Mouse (Mus musculus) forebrain, embryonic 10.5 days (tissue): Measurements from ENCODE around the gene Obscn. TPM values are rescaled to one million over a fixed set of nuclear protein-coding genes. Genes with fewer than 3 reads are reported as not detected.
A peak's percentile ranks its signal among the peaks of the same experiment; 100 is the strongest.

ENCODE experiments used
- DNase-seq: peaks from one replicate; pipeline ENCODE4 v3.0.0-alpha.2; 2017; ENCODE audit warnings: low spot score; ENCODE audit errors: extremely low spot score
- H3K27ac ChIP-seq: fragments of 300-500 bp; sonication (generic); 2 replicates; pipeline ENCODE4 v1.5.1; 2016; ENCODE audit warnings: mild to moderate bottlenecking
- H3K27me3 ChIP-seq: fragments of 300-500 bp; sonication (generic); 2 replicates; pipeline ENCODE4 v1.6.1; 2016; ENCODE audit warnings: mild to moderate bottlenecking; ENCODE audit not compliant: poor library complexity, severe bottlenecking
- H3K36me3 ChIP-seq: fragments of 300-500 bp; sonication (generic); replicated peaks from 2 replicates; pipeline ENCODE4 v1.6.1; 2016; ENCODE audit warnings: mild to moderate bottlenecking, moderate library complexity
- H3K4me1 ChIP-seq: fragments of 300-500 bp; sonication (generic); 2 replicates; pipeline ENCODE4 v1.6.1; 2016
- H3K4me3 ChIP-seq: fragments of 300-500 bp; sonication (generic); 2 replicates; pipeline ENCODE4 v1.5.1; 2016; ENCODE audit warnings: mild to moderate bottlenecking, moderate library complexity
- H3K9me3 ChIP-seq: fragments of 300-500 bp; sonication (generic); 2 replicates; pipeline ENCODE4 v1.6.1; 2016; ENCODE audit warnings: mild to moderate bottlenecking, moderate library complexity
- WGBS: fragments of 180-500 bp; shearing (Covaris S2); methylation state at CpG from one replicate; pipeline ENCODE4 v1.1.7; 2016; 5-methylcytosine and 5-hydroxymethylcytosine counted together
- polyA plus RNA-seq: library from polyadenylated mRNA; unstranded; fragments of >200 nt; fragmentation: Nextera tagmentation; extraction: Ambion mirVana; gene quantifications from 2 replicates; pipeline ENCODE4 v1.2.1, GENCODE M21; 2016

Obscn gene
- polyA plus RNA-seq, 1 experiment from 2014 or later: 0.01 TPM

DNA sequence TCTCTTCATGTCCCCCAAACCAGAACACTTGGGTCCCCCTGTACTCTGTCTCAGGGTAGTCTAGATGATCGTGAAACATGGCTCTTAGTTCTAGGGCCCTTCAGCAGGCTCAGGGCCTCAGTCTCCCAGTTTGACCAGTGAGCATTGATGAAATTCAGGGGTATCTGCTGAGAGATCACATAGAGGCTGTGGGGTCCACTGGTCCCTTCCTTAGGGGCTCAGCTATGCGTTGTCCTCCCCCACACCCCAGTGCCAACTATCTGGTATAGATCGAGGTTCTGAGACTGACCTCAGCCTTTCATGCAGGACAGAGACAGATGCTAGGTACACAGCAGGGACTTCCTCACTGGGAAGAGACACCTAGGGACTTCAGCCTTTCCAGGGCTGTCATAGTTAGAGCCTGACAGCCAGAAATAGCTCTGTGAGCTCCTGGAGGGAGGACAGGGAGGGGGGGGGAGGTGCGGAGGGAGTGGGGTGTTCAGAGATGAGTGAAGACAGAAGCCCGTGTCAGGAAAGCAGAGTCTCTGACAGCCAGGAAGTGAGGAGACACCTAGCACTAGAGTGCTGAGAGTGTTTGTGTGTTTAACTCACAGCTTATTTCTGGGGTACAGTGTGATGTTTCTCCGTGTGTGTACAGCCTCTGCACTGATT lies 152.4 kb downstream of the Obscn start:
- H3K9me3 ChIP-seq: no peaks in the 10 kb centered on the region
- peaks cover 33% of the 10 kb centered on the region for H3K4me1 ChIP-seq
- no peak for DNase-seq
- WGBS: 93% methylated on average over 6 of the region's 6 CpGs
- peaks cover 87% of the 10 kb centered on the region for H3K36me3 ChIP-seq
- H3K4me3 ChIP-seq: no peak overlapping the region
- H3K27me3 ChIP-seq: no peaks in the 10 kb centered on the region
- no peak overlapping the region for H3K27ac ChIP-seq

DNA sequence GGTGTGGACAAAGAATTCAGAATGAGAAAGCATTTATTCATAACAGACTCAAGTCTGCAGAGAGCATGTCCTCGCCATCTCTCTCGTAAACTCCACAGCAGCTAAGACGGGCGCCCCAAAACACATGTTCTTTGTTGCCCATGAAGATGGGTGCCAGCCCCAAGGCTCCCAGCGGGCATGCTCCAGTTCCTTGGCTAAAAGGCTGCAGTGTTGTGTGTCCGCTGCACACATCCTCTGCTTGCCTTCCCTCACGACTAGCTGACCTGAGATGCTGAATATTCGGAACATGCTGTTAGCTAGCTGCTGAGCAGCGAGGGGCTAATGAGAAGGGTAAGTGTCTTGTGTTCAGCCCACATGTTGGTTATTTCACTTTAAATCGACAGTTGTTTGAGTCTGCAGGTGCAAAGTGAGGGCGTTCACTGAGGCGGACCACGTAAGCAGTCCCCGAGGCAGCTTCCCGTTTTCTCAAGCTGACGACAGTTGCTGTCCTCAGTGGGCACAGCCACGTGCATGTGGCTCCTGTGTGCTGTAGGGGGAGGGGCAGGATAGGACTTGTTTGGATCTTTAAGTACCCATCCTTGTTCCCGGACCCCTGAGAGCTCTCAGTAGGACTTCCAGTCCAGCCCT lies 153.6 kb downstream of the Obscn start:
- Histone ChIP-seq H3K9me3 (no peaks in the 10 kb centered on the region), H3K36me3 (peaks cover 75% of the 10 kb centered on the region), H3K4me1 (peaks cover 38% of the 10 kb centered on the region), H3K4me3 (no peak overlapping the region), H3K27ac (no peak overlapping the region), H3K27me3 (no peaks in the 10 kb centered on the region)
- 91% methylated on average over 18 of the region's 18 CpGs for WGBS
- DNase-seq: no peak

DNA sequence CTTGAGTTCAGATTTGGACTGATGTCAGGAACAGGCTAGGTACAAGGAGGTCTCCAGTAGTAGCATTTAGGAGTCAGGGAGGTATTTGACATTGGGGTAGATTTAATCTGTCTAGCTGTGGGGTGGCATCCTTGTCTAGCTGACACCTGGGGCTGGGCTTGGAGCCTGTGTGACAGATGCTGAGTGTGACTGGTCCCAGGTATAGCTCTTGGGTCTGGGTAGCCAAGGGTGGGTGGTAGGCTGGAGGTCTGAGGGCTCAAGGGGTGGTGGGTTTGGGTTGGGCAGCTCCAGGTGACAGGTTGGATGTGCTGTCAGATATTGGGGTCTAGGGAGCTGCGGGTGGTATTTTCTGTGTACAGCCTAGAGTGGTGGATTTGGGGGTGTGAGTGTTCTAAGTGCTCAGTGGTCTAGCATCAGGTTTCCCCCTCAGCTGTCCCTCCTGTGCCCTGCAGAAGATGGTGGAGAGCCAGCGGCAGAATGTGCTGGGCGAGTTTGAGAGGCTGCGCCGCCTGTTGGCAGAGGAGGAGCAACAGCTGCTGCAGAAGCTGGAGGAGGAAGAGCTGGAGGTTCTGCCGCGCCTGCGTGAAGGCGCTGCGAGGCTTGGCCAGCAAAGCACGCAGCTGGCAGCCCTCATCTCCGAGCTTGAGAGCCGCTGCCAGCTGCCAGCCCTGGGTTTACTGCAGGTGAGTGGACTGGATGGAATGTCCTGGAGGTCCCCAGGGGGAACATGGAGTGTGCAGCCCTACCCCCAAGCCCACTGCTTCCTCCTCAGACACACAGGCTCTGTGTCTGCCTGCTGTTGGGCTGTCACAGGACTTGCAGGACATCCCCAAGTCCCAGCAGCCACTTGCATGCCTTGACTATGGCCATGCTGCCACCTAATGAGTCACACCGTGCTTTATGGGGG lies 154.4 kb downstream of the Obscn start:
- 63% methylated on average over 14 of the region's 14 CpGs for WGBS
- H3K9me3 ChIP-seq: no peaks in the 10 kb centered on the region
- H3K27ac ChIP-seq: no peak overlapping the region
- no peaks in the 10 kb centered on the region for H3K27me3 ChIP-seq
- H3K4me3 ChIP-seq: no peak overlapping the region
- H3K4me1 ChIP-seq: peaks cover 44% of the 10 kb centered on the region
- H3K36me3 ChIP-seq: peaks cover 67% of the 10 kb centered on the region
- DNase-seq: no peak

DNA sequence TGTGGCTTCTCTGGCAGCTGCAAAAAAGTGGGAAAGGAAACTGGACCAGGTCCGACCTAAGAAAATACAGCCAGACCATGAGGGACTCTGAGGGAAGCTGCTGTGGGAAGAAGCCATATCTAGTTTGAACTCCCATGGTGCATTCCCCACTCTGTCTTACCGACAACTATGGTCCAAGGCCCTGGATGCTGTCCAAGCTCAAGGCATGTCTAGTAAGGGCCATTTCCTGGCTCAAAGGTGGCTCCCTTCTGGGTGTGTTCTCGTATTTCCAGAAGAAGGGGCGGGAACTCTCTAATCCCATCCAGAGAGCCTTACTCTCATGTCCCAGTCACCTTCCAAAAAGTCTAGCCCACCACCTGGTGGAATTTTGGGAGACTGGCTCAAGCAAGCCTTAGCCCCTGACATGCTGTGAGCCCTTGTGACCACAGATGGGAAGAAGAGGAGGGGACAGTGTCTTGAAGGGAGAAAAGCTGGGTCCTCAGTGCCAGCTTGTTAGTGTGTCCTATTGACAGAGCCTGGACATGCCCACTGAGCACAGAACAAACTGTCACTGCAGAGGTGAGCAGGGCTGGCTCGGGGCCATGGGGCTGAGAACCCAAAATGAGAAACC lies 155.7 kb downstream of the Obscn start:
- 72% methylated on average over 5 of the region's 5 CpGs for WGBS
- peaks cover 57% of the 10 kb centered on the region for H3K4me1 ChIP-seq
- H3K36me3 ChIP-seq: peaks cover 59% of the 10 kb centered on the region

DNA sequence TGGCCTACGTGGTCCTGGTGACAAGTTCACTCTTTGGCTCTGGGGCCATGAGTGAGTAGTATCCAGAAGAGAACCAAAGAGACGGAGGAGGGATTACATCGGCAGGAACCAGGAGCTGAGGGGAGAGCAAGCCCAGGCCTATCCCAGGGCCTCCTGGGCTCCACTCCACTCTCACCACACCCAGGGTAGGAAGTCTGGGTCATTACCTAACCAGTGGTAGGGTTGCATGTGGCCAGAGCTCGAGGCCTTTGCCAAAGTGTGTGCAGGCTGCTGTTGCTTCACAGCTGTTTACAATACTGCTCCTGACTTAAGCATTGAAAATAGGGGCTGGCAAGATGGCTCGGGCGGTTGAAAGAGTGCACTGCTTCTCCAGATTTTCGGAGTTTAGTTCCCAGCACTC lies 156.5 kb downstream of the Obscn start:
- DNase-seq: no peak
- Histone ChIP-seq H3K4me3 (peak overlapping the region; percentile 88), H3K36me3 (peaks cover 57% of the 10 kb centered on the region), H3K9me3 (no peaks in the 10 kb centered on the region), H3K27me3 (no peaks in the 10 kb centered on the region), H3K4me1 (peaks cover 59% of the 10 kb centered on the region), H3K27ac (no peak overlapping the region)
- WGBS: 86% methylated on average over 7 of the region's 7 CpGs

More for the DNA sequence above, 155.7 kb downstream of the Obscn start:
- Histone ChIP-seq H3K27ac (no peak overlapping the region), H3K9me3 (no peaks in the 10 kb centered on the region), H3K27me3 (no peaks in the 10 kb centered on the region), H3K4me3 (peak overlapping the region; percentile 88; the same call in 1 of the 2 replicates)
- no peak for DNase-seq

DNA sequence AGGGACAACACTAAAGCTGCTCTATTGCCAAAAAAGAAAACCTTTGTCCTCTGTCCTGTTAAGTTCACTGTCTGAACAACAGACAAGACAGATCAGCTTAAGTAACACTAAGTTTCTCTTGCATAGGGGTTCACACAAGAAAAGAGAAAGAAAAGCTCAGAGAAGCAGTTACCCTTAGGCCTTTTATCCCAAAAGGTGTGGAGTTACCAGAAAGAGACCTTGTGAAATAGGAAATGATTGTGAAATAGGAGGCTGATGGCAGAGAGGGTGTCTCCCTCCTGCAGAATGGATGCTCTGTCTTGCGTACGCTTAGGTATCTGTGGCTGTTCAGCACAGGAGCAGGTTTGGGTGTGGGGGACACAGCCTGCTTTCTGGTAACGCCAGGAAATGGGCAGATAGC lies 157.0 kb downstream of the Obscn start:
- no peak overlapping the region for H3K27ac ChIP-seq
- peaks cover 57% of the 10 kb centered on the region for H3K36me3 ChIP-seq
- peak overlapping the region; percentile 88 for H3K4me3 ChIP-seq
- WGBS: 74% methylated on average over 3 of the region's 3 CpGs
- H3K9me3 ChIP-seq: no peaks in the 10 kb centered on the region
- H3K27me3 ChIP-seq: no peaks in the 10 kb centered on the region
- DNase-seq: no peak
- peaks cover 59% of the 10 kb centered on the region for H3K4me1 ChIP-seq

DNA sequence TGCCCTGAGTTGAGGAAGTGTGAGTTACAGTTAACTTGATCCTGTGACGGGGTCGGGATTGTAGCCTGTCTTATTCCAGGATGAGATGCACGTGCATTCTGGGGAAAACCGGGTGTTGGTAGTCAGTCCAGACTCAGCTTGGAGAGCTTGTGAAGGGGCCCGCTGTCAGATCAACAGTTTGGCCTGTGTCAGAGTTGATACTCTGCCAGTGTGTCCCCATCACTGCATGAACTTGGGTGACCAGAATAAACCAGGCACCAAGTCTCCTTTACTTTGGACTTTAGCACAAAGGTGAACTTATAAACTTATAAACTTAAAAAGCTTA lies 157.5 kb downstream of the Obscn start:
- H3K27ac ChIP-seq: peak overlapping the region; percentile 89
- no peaks in the 10 kb centered on the region for H3K27me3 ChIP-seq
- no peak for DNase-seq

DNA sequence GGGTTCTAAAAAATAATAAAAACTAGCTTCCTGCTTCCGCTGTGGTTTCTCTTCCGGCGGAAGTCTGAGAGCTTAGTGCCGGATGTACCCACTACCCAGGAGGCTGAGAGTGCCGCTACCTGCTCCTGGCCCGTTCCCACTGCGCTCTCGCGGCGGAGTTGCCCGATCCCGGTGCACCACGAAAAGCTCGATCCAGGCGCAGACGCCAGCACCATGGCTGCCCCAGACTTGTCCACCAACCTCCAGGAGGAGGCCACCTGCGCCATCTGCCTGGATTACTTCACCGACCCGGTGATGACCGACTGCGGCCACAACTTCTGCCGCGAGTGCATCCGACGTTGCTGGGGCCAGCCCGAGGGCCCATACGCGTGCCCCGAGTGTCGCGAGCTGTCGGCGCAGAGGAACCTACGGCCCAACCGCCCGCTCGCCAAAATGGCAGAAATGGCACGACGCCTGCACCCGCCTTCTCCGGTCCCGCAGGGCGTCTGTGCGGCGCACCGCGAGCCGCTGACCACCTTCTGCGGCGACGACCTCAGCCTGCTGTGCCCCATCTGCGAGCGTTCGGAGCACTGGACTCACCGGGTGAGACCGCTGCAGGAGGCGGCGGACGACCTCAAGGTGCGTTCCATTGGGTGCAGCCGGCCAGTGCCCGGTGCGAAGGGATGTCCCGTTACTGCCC lies 158.0 kb downstream of the Obscn start, which contains the start of gene Trim11:
Gene Trim11 (plus strand): TSS at position 67 of the 679 bp plus-strand sequence.
- Histone ChIP-seq H3K4me3 (peak within 1 kb of the TSS; percentile 88), H3K27me3 (no peaks in the 10 kb centered on the region), H3K9me3 (no peaks in the 10 kb centered on the region), H3K27ac (peak within 1 kb of the TSS; percentile 89), H3K4me1 (peaks cover 59% of the 10 kb centered on the region), H3K36me3 (peaks cover 53% of the 10 kb centered on the region)
- under 1% methylated on average over 64 of the region's 64 CpGs for whole genome bisulfite sequencing
- DNase-seq: peak; percentile 80

More for the DNA sequence above, 157.5 kb downstream of the Obscn start:
- H3K36me3 ChIP-seq: peaks cover 57% of the 10 kb centered on the region
- WGBS: 4% methylated on average over 5 of the region's 5 CpGs
- no peaks in the 10 kb centered on the region for H3K9me3 ChIP-seq
- peak overlapping the region; percentile 88 for H3K4me3 ChIP-seq
- peaks cover 59% of the 10 kb centered on the region for H3K4me1 ChIP-seq

DNA sequence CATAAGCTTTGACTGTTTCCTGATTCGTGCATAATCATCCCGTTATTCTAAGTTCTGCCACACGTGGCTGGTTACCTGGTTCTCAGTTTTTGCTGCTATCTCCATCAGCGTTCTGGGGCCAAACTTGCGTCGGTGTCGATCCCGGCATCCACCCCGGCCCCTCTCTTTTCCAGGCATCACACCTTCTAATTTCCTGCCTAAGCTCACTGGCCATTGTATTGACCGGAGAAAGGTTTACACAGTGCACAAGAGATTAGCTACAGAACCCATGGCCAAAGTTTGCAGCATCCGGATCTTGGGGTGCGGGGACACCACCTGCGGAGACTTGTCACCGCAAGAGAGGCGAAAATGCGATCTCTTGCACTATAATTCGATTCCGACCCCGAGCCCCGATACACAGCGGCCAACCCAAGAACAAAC lies 158.6 kb downstream of the Obscn start:
- Histone ChIP-seq H3K27me3 (no peaks in the 10 kb centered on the region), H3K36me3 (peaks cover 49% of the 10 kb centered on the region), H3K4me3 (peak overlapping the region; percentile 88), H3K4me1 (peaks cover 59% of the 10 kb centered on the region), H3K27ac (peak overlapping the region; percentile 89), H3K9me3 (no peaks in the 10 kb centered on the region)
- WGBS: under 1% methylated on average over 21 of the region's 21 CpGs
- no peak for DNase-seq

DNA sequence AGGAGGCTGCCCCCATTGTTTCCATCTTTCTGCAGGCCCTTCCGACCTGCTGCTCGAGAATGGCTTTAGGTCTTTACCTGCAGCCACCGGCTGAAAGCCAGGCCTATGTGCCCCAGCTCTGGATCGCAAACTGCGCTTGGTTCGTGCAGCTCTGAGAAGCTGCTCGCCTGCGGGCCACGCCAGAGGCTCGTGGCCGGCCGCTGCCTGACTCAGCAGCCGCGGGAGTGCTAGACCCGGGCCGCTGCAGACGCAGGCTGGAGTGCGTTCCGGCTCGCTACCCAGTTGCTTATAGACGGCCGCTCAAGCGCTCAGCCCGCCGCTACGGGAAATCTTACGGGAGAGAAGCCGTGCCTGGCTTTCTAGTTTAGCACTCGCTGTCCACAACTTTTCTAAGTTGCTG lies 159.1 kb downstream of the Obscn start:
- H3K4me3 ChIP-seq: peak overlapping the region; percentile 88
- H3K4me1 ChIP-seq: peaks cover 56% of the 10 kb centered on the region
- H3K27me3 ChIP-seq: no peaks in the 10 kb centered on the region
- H3K36me3 ChIP-seq: peaks cover 49% of the 10 kb centered on the region
- no peaks in the 10 kb centered on the region for H3K9me3 ChIP-seq
- WGBS: under 1% methylated on average over 29 of the region's 29 CpGs
- peak overlapping the region; percentile 89 for H3K27ac ChIP-seq
- DNase-seq: no peak

DNA sequence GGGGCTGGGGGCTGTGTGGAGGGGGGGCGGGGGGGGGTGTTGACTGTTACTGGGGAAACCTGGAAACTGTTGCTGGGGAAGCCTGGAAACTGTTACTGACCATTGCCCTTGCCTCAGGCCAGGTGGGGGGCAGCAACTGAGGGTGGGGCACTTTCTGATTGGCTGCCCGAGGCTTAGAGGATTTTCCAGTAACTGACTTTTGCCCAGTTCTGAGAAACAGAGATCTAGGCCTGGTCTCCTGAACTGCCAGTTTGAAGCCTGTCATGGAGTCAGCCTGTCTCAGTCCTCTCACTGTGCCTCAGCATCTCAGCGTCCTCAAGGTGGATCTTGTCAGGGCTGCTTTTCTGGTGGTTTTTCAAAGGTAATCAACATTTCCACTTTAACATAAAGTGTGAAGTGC lies 161.8 kb downstream of the Obscn start:
- no peaks in the 10 kb centered on the region for H3K9me3 ChIP-seq
- DNase-seq: no peak
- H3K4me3 ChIP-seq: no peak overlapping the region; the same call in 1 of the 2 replicates
- no peak overlapping the region for H3K27ac ChIP-seq
- WGBS: 84% methylated on average over 3 of the region's 3 CpGs
- H3K36me3 ChIP-seq: peaks cover 56% of the 10 kb centered on the region
- H3K27me3 ChIP-seq: no peaks in the 10 kb centered on the region
- H3K4me1 ChIP-seq: peaks cover 31% of the 10 kb centered on the region

DNA sequence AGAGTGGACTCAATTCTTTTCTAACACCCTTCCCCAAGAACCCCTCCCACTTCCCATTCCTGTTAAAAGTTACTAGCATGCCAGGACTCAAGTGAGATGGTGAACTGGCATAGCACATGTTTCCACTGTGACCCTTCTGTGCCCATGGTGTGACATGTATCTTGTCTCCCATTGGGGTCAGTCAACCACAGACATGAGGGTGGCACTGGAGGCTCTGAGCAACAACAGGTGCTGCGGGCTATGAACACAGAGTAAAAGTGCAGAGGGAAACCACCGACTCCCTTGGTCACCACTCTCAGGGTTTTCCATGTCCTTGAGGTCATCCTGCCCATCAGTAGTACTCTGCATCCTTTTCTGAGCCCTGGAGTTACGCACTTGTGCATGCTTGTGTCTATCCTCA lies 164.4 kb downstream of the Obscn start:
- H3K36me3 ChIP-seq: peaks cover 76% of the 10 kb centered on the region
- no peak for DNase-seq
- no peak overlapping the region for H3K4me3 ChIP-seq
- H3K27me3 ChIP-seq: no peaks in the 10 kb centered on the region
- H3K4me1 ChIP-seq: peaks cover 15% of the 10 kb centered on the region
- 99% methylated on average over 3 of the region's 3 CpGs for WGBS
- no peaks in the 10 kb centered on the region for H3K9me3 ChIP-seq
- no peak overlapping the region for H3K27ac ChIP-seq
